Mouse (Mus musculus) limb, embryonic 11.5 days (tissue): ENCODE data around the gene Zfp811. TPM values are rescaled to one million over a fixed set of nuclear protein-coding genes. Genes with fewer than 3 reads are reported as not detected.

Experiments used
- ATAC-seq: fragments of 200-750 bp; cut with Nextera tagmentation; 2 replicates; pipeline ENCODE4 v1.8.0; 2017; ENCODE audit warnings: low read depth; ENCODE audit not compliant: insufficient number of reproducible peaks, low FRiP score, low TSS enrichment
- DNase-seq: peaks from one replicate; pipeline ENCODE4 v3.0.0-alpha.2; 2015; ENCODE audit warnings: low spot score
- H3K27ac ChIP-seq: fragments of 300-500 bp; sonication (generic); replicated peaks from 2 replicates; pipeline ENCODE4 v1.5.1; 2014; ENCODE audit warnings: low read depth, mild to moderate bottlenecking, low read length
- H3K27me3 ChIP-seq: fragments of 300-500 bp; sonication (generic); 2 replicates; pipeline ENCODE4 v1.6.1; 2014; ENCODE audit warnings: mild to moderate bottlenecking, low read length, mixed read lengths; ENCODE audit not compliant: control insufficient read depth, insufficient read depth
- H3K36me3 ChIP-seq: fragments of 300-500 bp; sonication (generic); 2 replicates; pipeline ENCODE4 v1.6.1; 2014; ENCODE audit warnings: mild to moderate bottlenecking, low read length, moderate library complexity, mixed read lengths; ENCODE audit not compliant: control insufficient read depth, insufficient read depth
- H3K4me1 ChIP-seq: fragments of 300-500 bp; sonication (generic); 2 replicates; pipeline ENCODE4 v1.6.1; 2014; ENCODE audit warnings: low read length, mixed read lengths; ENCODE audit not compliant: control insufficient read depth, insufficient read depth
- H3K4me2 ChIP-seq: fragments of 300-500 bp; sonication (generic); 2 replicates; pipeline ENCODE4 v1.6.1; 2014; ENCODE audit warnings: low read depth, mild to moderate bottlenecking, moderate library complexity; ENCODE audit not compliant: severe bottlenecking
- H3K4me3 ChIP-seq: fragments of 300-500 bp; sonication (generic); 2 replicates; pipeline ENCODE4 v1.5.1; 2014; ENCODE audit warnings: low read depth, low read length
- H3K9ac ChIP-seq: fragments of 300-500 bp; sonication (generic); 2 replicates; pipeline ENCODE4 v1.6.1; 2014; ENCODE audit warnings: mild to moderate bottlenecking, low read length
- H3K9me3 ChIP-seq: fragments of 300-500 bp; sonication (generic); 2 replicates; pipeline ENCODE4 v1.6.1; 2016; ENCODE audit warnings: low read length; ENCODE audit not compliant: control insufficient read depth
- WGBS: fragments of 180-500 bp; shearing (Covaris S2); extraction: QIAGEN DNeasy Blood & Tissue Kit; methylation state at CpG from one replicate; pipeline ENCODE4 v1.1.7; 2014; 5-methylcytosine and 5-hydroxymethylcytosine counted together
- polyA plus RNA-seq: library from polyadenylated mRNA; unstranded; fragments of >200 nt; fragmentation: Nextera tagmentation; extraction: Ambion mirVana; gene quantifications from 2 replicates; pipeline ENCODE4 v1.2.1, GENCODE M21; 2014

Gene Zfp811
- polyA plus RNA-seq, 1 experiment from 2014 or later = 3.8 TPM

GRCm38 (mm10) chr17:32816074-32816784, 6.5 kb upstream of the Zfp811 start:
- Histone ChIP-seq H3K4me2 (no peak overlapping the region), H3K27me3 (no peaks in the 10 kb centered on the region), H3K27ac (no peak overlapping the region), H3K9ac (no peak overlapping the region), H3K4me1 (no peaks in the 10 kb centered on the region), H3K4me3 (no peak overlapping the region), H3K36me3 (peaks cover 11% of the 10 kb centered on the region), H3K9me3 (no peaks in the 10 kb centered on the region)
- DNase-seq (no peak), ATAC-seq (no peak)
- WGBS = 97% methylated on average over 1 of the region's 1 CpGs

- no peak overlapping the region for H3K27ac ChIP-seq
- DNase-seq = no peak
- H3K4me2 ChIP-seq = no peak overlapping the region
- H3K4me1 ChIP-seq = no peaks in the 10 kb centered on the region
- no peak for ATAC-seq
- H3K9ac ChIP-seq = no peak overlapping the region
- WGBS = 82% methylated on average over 7 of the region's 7 CpGs
- H3K36me3 ChIP-seq = 0 out of 2 replicates have a peak, but pooled peaks cover 2% of the 10 kb centered on the region
- H3K27me3 ChIP-seq = no peaks in the 10 kb centered on the region
- H3K4me3 ChIP-seq = no peak overlapping the region
- H3K9me3 ChIP-seq = no peaks in the 10 kb centered on the region
These were observed 4.4 kb upstream of the Zfp811 start for GRCm38 (mm10) chr17:32814136-32814535.

- H3K4me3 ChIP-seq = no peak overlapping the region
- H3K4me2 ChIP-seq = no peak overlapping the region
- no peak for DNase-seq
- no peak overlapping the region for H3K9ac ChIP-seq
- 59% methylated on average over 1 of the region's 1 CpGs for WGBS
- no peaks in the 10 kb centered on the region for H3K4me1 ChIP-seq
- H3K9me3 ChIP-seq = no peaks in the 10 kb centered on the region
- no peaks in the 10 kb centered on the region for H3K36me3 ChIP-seq
- ATAC-seq = no peak
- H3K27ac ChIP-seq = no peak overlapping the region
- no peaks in the 10 kb centered on the region for H3K27me3 ChIP-seq
These were observed 917 bp upstream of the Zfp811 start for GRCm38 (mm10) chr17:32810648-32811047.

GRCm38 (mm10) chr17:32808921-32809320, 810 bp downstream of the Zfp811 start:
- H3K27me3 ChIP-seq = no peaks in the 10 kb centered on the region
- H3K27ac ChIP-seq = no peak overlapping the region
- peak overlapping the region; percentile 27; the same call in 1 of the 2 replicates for H3K9ac ChIP-seq
- DNase-seq = no peak
- peak overlapping the region; percentile 76 for H3K4me2 ChIP-seq
- H3K4me1 ChIP-seq = no peaks in the 10 kb centered on the region
- peak overlapping the region; percentile 44 for H3K4me3 ChIP-seq
- H3K36me3 ChIP-seq = no peaks in the 10 kb centered on the region
- no peak for ATAC-seq
- 23% methylated on average over 8 of the region's 8 CpGs for WGBS
- no peaks in the 10 kb centered on the region for H3K9me3 ChIP-seq

GRCm38 (mm10) chr17:32789244-32789643, 20.5 kb downstream of the Zfp811 start:
- H3K4me3 ChIP-seq = no peak overlapping the region; the same call in 1 of the 2 replicates
- no peak overlapping the region for H3K9ac ChIP-seq
- H3K27ac ChIP-seq = no peak overlapping the region
- H3K4me1 ChIP-seq = 0 out of 2 replicates have a peak, but pooled peaks cover 3% of the 10 kb centered on the region
- H3K4me2 ChIP-seq = peak overlapping the region; percentile 61; the same call in 1 of the 2 replicates
- 75% methylated on average over 8 of the region's 8 CpGs for WGBS
- no peaks in the 10 kb centered on the region for H3K9me3 ChIP-seq
- no peaks in the 10 kb centered on the region for H3K27me3 ChIP-seq
- DNase-seq (no peak), ATAC-seq (no peak)
- peaks cover 3% of the 10 kb centered on the region; the same call in 1 of the 2 replicates for H3K36me3 ChIP-seq

GRCm38 (mm10) chr17:32788576-32788975, 21.2 kb downstream of the Zfp811 start:
- H3K27ac ChIP-seq = no peak overlapping the region
- H3K4me3 ChIP-seq = peak overlapping the region; percentile 91
- no peak for DNase-seq
- H3K4me2 ChIP-seq = peak overlapping the region; percentile 61
- peaks cover 7% of the 10 kb centered on the region for H3K36me3 ChIP-seq
- no peaks in the 10 kb centered on the region for H3K27me3 ChIP-seq
- ATAC-seq = no peak
- 0 out of 2 replicates have a peak, but pooled peaks cover 3% of the 10 kb centered on the region for H3K4me1 ChIP-seq
- no peaks in the 10 kb centered on the region for H3K9me3 ChIP-seq
- 0 out of 2 replicates have a peak overlapping the region, but pooled peaks have one; percentile 50 for H3K9ac ChIP-seq
- 15% methylated on average over 9 of the region's 9 CpGs for WGBS

- Histone ChIP-seq H3K4me3 (peak within 1 kb of the TSS; percentile 91), H3K4me2 (peak within 1 kb of the TSS; percentile 65), H3K4me1 (0 out of 2 replicates have a peak, but pooled peaks cover 3% of the 10 kb centered on the region), H3K27me3 (no peaks in the 10 kb centered on the region), H3K9me3 (no peaks in the 10 kb centered on the region), H3K36me3 (peaks cover 7% of the 10 kb centered on the region), H3K27ac (peak within 1 kb of the TSS; percentile 68), H3K9ac (peak within 1 kb of the TSS; percentile 94)
- DNase-seq (peak; percentile 87), ATAC-seq (peak; percentile 95)
- WGBS = under 1% methylated on average over 22 of the region's 22 CpGs
These were observed 21.6 kb downstream of the Zfp811 start, which contains the start of gene Zfp871 for GRCm38 (mm10) chr17:32788094-32788559. Zfp871 (minus strand) TSS chr17:32788287.

GRCm38 (mm10) chr17:32787436-32788093, 22.2 kb downstream of the Zfp811 start:
- H3K9ac ChIP-seq = peak overlapping the region; percentile 94
- H3K9me3 ChIP-seq = no peaks in the 10 kb centered on the region
- H3K36me3 ChIP-seq = peaks cover 7% of the 10 kb centered on the region
- WGBS = 1% methylated on average over 31 of the region's 31 CpGs
- H3K4me1 ChIP-seq = 0 out of 2 replicates have a peak, but pooled peaks cover 3% of the 10 kb centered on the region
- DNase-seq = no peak
- no peaks in the 10 kb centered on the region for H3K27me3 ChIP-seq
- peak; percentile 80; the same call in 1 of the 2 replicates for ATAC-seq
- peak overlapping the region; percentile 65 for H3K4me2 ChIP-seq
- peak overlapping the region; percentile 91 for H3K4me3 ChIP-seq
- H3K27ac ChIP-seq = peak overlapping the region; percentile 68
